Mouse (Mus musculus) cerebellum, postnatal 4 days (tissue): ENCODE measurements around the gene Traf4.
A peak's percentile ranks its signal among the peaks of the same experiment; 100 is the strongest.
"Not testable (repeated sequence)": the region's sequence is repeated elsewhere in the genome, so short reads cannot be mapped to it uniquely, and the experiment has no call there.

Source experiments
- DNase-seq, 2 experiments: peaks; one replicate each; pipeline ENCODE4 v3.0.0; 2022; ENCODE audit warnings: low spot score in 2 of 2, mixed read lengths in 1 of 2

Gene Traf4

DNA sequence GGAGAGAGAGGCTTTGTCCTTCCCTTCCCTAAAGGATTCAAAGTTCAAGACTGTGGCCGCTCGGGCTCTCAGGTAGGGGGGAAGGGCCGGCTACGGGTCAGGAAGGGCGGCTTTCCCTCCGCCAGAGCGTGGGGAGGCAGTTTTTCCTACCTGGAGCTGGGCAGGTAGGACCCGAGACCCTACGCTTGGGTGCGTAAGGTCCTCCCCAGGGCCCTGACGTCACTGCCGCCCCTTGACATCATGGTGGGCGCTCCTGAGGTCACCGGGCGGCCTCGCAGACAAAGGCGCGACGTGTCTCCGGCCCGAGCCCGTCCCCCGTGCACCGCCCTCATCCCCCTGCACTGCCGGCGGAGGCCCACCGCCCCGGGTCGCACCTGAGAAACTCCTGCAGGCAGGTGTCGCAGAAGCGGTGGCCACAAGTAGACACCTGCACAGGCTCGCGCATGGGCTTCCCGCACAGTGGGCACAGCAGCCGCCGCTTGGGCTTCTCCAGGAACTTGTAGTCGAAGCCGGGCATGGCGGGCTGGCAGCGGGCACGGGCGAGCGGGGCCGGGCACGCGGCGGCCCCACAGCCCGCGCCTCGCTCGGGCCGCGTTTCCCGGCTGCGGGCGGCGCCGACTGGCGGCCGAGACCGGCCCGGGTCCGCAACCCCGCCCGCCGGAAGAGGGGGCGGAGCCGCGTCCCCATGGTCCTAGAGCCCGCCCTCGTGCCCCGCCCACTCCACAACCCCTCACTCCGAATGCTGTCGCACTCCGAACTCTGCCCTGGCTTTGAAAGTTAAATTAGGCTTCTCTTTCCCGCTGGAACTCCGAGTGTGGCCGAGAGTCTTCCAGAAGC lies at the start of gene Traf4:
Gene Traf4 (minus strand): TSS at position 666 of the 837 bp plus-strand sequence.
- peak in 1 of 2 experiments; percentile 83 for DNase-seq

DNA sequence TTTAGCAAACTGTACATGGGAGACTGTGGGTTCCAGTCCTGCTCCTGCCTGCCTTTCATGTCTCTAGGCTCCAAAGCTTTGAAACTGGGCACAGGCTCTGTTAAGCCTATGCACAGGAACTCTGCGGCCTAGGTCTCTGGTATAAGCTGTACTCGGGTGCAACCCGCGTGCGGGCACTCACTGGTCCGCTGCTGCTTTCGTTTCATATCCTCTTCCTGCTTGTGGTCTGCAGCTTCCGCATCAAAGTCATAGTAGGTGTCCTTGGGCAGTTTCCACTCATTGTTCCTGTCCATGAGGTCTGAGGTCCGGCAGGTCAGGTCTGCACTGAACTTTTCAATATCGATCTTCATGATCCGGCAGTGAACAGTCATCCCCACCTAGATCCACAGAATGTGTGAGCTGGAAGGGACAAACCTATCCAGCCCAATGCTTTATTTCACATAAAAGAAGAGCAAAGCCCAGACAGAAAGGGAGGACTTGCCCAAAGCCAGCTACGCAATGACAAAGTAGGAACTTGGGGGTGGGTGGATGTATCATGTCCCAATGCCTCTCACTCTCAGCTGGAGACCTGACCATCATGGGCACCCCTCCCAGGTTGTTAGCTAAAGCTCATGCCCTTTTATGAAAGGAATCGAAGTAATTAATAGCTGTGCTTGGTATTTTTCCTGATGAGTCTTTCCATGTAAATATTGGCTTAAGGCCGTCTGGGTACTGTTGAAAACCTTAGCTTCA lies 47.9 kb upstream of the Traf4 start:
- DNase-seq, result no peak

- no peak for DNase-seq
Observed at GRCm38 (mm10) chr11:78211513-78211912, 46.1 kb upstream of the Traf4 start.

- DNase-seq, result no peak
Observed at GRCm38 (mm10) chr11:78210615-78211014, 45.2 kb upstream of the Traf4 start.

DNA sequence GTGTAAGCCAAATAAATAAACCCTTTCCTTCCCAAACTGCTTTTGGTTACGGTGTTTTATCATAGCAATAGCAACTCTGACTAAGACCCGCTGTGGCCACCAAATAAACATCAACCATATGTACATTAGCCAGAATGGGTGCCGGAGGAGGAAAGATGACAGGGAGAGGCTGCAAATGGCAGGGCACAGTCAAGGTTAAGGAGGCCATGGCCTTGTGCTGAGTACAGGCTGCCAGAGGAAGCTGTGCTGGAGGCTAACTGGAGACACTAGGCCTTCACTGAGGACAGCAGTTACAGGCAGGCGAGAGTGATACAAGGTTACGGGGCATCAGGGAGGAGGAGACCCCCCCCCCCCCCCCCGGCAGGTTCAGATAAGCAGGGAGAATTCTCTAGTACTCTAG lies 44.5 kb upstream of the Traf4 start:
- DNase-seq, result no peak

DNA sequence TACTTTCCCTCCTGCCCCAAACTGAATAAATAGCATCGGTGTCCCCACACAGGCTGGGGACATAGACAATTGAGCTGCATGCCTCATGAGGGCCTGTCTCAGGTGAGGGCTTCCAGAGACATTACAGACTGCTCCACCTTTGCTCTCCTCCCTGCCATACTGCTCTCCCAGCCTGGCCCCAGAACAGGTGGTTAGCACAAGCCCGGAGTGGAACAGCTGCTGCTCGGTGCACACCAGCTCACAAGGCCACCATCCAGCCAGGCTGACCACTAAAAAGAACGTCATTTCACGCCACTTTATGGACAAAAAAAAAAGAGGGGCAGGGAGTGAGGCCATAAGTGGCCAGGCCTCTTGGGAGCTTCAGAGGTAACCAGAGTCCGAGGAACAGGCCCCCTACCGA lies 41.8 kb upstream of the Traf4 start:
- no peak for DNase-seq

- DNase-seq, result no peak
Observed at GRCm38 (mm10) chr11:78205361-78206206, 40.2 kb upstream of the Traf4 start.

- no peak for DNase-seq
Observed at GRCm38 (mm10) chr11:78204287-78204686, 38.9 kb upstream of the Traf4 start.

- DNase-seq, result no peak
Observed at GRCm38 (mm10) chr11:78202372-78202771, 37.0 kb upstream of the Traf4 start.

DNA sequence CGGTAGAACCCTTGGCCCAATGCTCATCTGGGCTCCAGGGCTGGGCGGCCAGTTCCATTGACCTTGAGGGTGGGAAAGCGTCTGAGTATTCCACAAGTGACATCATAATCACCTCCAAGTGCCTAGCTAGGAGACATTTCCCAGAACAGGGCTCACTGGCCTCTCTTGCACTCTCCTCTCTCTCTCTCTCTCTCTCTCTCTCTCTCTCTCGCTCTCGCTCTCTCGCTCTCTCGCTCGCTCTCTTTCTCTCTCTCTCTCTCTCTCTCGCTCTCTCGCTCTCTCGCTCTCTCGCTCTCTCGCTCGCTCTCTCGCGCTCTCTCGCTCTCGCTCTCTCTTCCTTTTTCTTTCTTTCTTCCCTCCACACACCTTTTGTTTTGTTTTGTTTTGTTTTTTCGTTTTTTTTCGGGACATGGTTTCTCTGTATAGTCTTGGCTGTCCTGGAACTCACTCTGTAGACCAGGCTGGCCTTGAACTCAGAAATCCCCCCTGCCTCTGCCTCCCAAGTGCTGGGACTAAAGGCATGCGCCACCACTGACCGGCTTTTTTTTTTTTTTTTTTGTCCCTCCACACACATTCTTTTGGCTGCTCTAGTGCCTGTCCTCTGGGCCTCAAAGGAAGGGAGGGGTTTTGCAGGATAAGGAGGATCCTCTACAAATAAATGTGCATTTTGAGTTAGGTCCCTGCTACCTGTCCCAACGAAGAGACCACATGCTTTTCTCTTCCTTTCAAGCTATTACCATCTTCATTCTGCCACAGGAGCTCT lies 29.9 kb upstream of the Traf4 start:
- DNase-seq, result no peak

DNA sequence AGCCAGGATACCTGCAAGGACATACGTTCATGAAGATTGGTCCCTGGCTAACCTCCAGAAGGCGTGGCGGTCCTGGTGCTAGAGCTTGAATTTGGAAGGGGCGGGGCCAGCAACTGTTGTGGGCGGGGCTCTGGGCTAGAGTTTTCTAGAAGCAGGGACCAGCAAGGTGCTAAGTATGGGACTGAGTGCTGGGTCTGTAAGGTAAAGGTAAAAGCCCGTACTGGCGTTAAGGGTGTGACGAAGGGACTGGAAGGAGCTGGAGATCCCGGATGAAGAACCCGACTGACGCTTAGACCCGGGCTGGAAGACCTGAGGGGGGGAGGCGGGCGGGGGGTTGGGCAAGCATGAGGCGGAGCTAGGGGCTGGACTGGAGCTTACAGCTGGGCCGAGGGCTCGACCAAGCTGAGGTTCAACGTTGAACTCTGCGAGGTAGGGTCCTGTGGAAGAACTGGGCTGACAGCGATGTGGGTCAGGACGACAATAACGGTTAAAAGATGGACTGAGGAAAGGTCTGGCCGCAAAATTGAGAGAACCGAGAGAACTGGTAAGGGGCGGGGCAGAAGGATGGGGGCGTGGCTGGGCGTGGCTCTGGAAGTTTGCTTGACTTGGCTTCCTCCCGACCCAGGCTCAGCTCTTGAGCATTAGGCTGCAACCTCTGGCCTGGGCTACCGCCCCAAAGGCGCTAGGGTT lies 29.2 kb upstream of the Traf4 start:
- no peak for DNase-seq

GRCm38 (mm10) chr11:78193113-78193512 lies 27.7 kb upstream of the Traf4 start, which contains the start of gene Proca1:
Gene Proca1 (plus strand): TSS chr11:78193392.
- no peak for DNase-seq

DNA sequence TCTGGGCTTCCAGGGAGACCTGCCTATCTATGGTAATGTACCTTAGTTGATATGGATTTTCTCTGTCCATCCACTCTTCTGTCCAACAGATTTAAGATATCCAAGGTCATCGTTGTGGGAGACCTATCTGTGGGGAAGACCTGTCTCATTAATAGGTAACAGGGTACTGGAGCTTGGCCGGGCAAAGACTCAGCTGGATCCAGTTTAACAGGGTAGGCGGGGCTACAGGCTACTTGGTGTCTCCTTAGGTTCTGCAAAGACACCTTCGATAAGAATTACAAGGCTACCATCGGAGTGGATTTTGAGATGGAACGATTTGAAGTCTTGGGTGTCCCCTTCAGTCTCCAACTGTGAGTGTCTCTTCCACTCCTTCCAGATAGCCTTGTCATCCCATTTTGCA lies 24.7 kb upstream of the Traf4 start:
- no peak for DNase-seq

DNA sequence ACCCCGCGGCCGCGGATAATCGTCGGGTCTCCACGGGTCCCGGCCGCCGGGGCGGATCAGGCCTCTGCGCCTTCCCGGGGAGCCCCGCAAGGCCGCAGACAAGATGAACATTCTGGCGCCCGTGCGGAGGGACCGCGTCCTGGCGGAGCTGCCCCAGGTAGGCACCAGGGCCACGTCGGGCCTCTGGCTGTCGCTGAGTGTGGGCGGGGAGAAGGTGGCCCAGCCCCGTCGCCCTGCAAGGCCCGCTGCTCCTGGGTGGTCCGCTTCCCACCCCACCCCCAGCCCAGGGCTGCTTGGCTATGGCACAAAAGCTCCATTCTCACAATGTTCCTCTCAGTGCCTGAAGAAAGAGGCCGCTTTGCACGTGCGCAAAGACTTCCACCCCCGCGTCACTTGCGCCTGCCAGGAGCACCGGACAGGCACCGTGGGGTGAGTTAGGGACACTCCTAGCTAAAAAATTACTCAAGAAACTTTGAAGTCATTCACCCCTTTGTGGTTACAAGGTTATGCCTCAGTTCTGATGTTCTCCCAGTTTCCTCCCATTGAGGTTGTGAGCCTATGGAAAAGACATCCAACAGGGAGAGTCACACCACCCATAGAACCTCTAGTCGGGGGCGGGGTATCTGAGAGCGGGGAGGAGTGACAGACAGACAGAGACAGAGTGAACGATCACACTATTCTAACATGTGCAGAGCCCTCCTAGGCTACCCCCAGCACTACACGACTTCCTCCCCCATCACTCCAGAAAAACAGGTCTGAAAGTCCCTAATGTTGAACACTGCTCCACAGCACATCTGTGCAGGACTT lies 24.0 kb upstream of the Traf4 start:
- DNase-seq, result peak; percentile 53 to 81

- peak; percentile 65 to 80 for DNase-seq
Observed at GRCm38 (mm10) chr11:78188331-78189233, 23.2 kb upstream of the Traf4 start, which contains the start of gene Rab34. Gene Rab34 (plus strand): TSS chr11:78188430.

GRCm38 (mm10) chr11:78184702-78185101 lies 19.3 kb upstream of the Traf4 start:
- DNase-seq, result not testable (repeated sequence)

- DNase-seq, result no peak
Observed at GRCm38 (mm10) chr11:78183884-78184514, 18.6 kb upstream of the Traf4 start.
